Comparison of ENCODE assay signal across 7 mouse cellular contexts in the genomic region with DNA sequence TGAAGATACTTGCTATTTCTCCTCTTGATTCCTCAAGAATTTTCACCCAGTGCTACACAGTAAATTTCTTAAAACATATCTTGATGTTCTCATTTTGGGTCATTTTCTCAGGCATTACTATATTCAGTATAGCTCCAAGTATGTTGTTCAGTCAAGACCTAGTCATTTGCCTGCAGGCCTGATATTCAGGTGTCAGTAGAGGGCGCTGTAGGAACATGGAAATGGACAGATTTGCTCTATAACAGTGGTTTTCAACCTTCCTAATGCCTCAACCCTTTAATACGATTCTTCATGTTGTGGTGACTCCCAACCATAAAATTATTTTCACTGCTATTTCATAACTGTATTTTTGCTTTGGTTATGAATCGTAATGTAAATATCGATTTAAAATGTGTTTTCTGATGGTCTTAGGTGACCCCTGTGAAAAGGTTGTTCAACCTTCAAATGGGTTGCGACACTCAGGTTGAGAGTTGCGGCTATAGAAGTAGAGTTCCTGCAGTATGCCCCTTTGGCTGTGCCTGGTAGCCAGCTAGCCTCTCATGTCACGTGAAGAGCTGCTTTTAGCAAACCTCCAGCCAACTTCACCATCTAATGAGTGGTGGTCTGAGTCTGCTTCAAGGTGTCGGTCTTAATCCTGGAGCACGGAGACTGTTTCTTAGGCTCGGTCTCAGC. TPM values are rescaled to one million over a fixed set of nuclear protein-coding genes. Genes with fewer than 3 reads are reported as not detected.
A peak's percentile ranks its signal among the peaks of the same experiment; 100 is the strongest.
DNase-seq lines count a peak whose midpoint lies in the region; TF ChIP-seq lines count a peak whose summit lies in the region.

No protein-coding gene starts in this region.

- TF ChIP-seq POLR2A in CH12.LX (IDR thresholded peaks at IDR 0.05; ENCODE audit: low read depth, low read length): no peak

- peak; percentile 84 for TF ChIP-seq RAD21 in CH12.LX (IDR thresholded peaks at IDR 0.05; ENCODE audit: low read depth, low read length)

- H3K27me3 ChIP-seq in CH12.LX (replicated peaks): no peaks in the 10 kb centered on the region

- no peaks in the 10 kb centered on the region for H3K79me2 ChIP-seq in CH12.LX (replicated peaks; ENCODE audit: control insufficient read depth, extremely low read depth, insufficient read depth, poor library complexity, severe bottlenecking)

- peaks cover 0 to 4% of the 10 kb centered on the region in 2 experiments; a peak in 1 of 4 replicates for H3K4me1 ChIP-seq in CH12.LX (ENCODE audit: control insufficient read depth in 1 of 2, insufficient read depth in 2 of 2)

- in situ Hi-C loops in CH12.LX (cut with MboI; ENCODE audit: low pct_ligation_motif_present, low pct_unique_long_range_greater_than_20kb, low sequenced_read_pairs): no loop called here

- dilution Hi-C loops in CH12.LX (cut with MboI; ENCODE audit: extremely low pct_ligation_motif_present, extremely low pct_unique_long_range_greater_than_20kb, low sequenced_read_pairs): no loop called here

- peaks cover 0 to 3% of the 10 kb centered on the region in 2 experiments for H3K36me3 ChIP-seq in CH12.LX (replicated peaks in 1 of 2; ENCODE audit: control insufficient read depth in 1 of 2, insufficient read depth in 1 of 2, low read length in 1 of 2)

- TF ChIP-seq EP300 in CH12.LX (IDR thresholded peaks at IDR 0.05; ENCODE audit: low read length): no peak

- no peak overlapping the region for H3K9ac ChIP-seq in CH12.LX (ENCODE audit: insufficient read depth, low read depth)

- H3K27ac ChIP-seq in CH12.LX (ENCODE audit: insufficient read depth, low read depth): no peak overlapping the region
- no peak overlapping the region for H3K27ac ChIP-seq in layer of hippocampus, adult 2 months

- peak; percentile 74 for DNase-seq in A20 (ENCODE audit: low read depth, low spot score)
- DNase-seq in CH12.LX (ENCODE audit: extremely low read depth): peak; percentile 71
- DNase-seq in c-Kit-positive CD71-positive TER-119-negative erythroid progenitor cells, embryonic 14.5 days (ENCODE audit: low read depth): peak; percentile 63
- peak; percentile 33 to 95 for DNase-seq in frontal cortex, adult 2 months (ENCODE audit: extremely low spot score in 1 of 2, low spot score in 1 of 2)
- DNase-seq in layer of hippocampus, adult 2 months (ENCODE audit: low spot score in 2 of 2): peak; percentile 68 to 87
- DNase-seq in lung, postnatal 10 days: peak; percentile 77
- DNase-seq in right cerebral cortex, postnatal 36 days (ENCODE audit: low spot score in 2 of 2): peak; percentile 57 to 60

- TF ChIP-seq CTCF in CH12.LX (conservative IDR thresholded peaks at IDR 0.05 in 1 of 2, IDR thresholded peaks at IDR 0.05 in 1 of 2; ENCODE audit: low read depth in 2 of 2, low read length in 2 of 2): peak; percentile 64 to 87
- peak; percentile 96 for TF ChIP-seq CTCF in layer of hippocampus, adult 2 months (conservative IDR thresholded peaks at IDR 0.05)

- H3K4me2 ChIP-seq in CH12.LX (ENCODE audit: insufficient read depth, low read depth, poor library complexity, severe bottlenecking): no peak overlapping the region

- H3K9me3 ChIP-seq in CH12.LX (replicated peaks; ENCODE audit: low read length): no peaks in the 10 kb centered on the region

- no peak overlapping the region for H3K4me3 ChIP-seq in CH12.LX (replicated peaks in 1 of 3; ENCODE audit: low read depth in 2 of 3, low read length in 2 of 3, poor library complexity in 1 of 3)
- no peak overlapping the region for H3K4me3 ChIP-seq in layer of hippocampus, adult 2 months

TF ChIP-seq in CH12.LX, 34 proteins besides CTCF, POLR2A, EP300 and RAD21:
- TF ChIP-seq MAX (IDR thresholded peaks at IDR 0.05; ENCODE audit: low read length) (no peak), CHD1 (IDR thresholded peaks at IDR 0.05; ENCODE audit: low read depth, low read length) (no peak), SMC3 (IDR thresholded peaks at IDR 0.05; ENCODE audit: low read depth, low read length) (peak; percentile 54)

RNA-seq across cellular contexts. Expression of a gene that starts 35.9 kb away (rescaled TPM):
- total RNA-seq in CH12.LX (2012; rRNA removed) (21.2 and 25.1 TPM in 2 replicates), CH12.LX (2014; rRNA removed) (19.8 and 21.3 TPM in 2 replicates)
- 31.3 and 31.5 TPM in 2 replicates for polyA plus RNA-seq in CH12.LX (2012; ENCODE audit: insufficient read length, low read depth)
- 34.7 and 39.7 TPM in 2 replicates for polyA plus RNA-seq in frontal cortex, adult 2 months (2012; rRNA removed)
- 10 to 100 TPM; 19.5 to 20.6 TPM for total RNA-seq in layer of hippocampus, adult 2 months (2021)

RNA-seq across cellular contexts. Expression of a gene that starts 36.2 kb away (rescaled TPM):
- total RNA-seq in CH12.LX (2012; rRNA removed) (6.6 and 7.1 TPM in 2 replicates), CH12.LX (2014; rRNA removed) (23.2 and 24.2 TPM in 2 replicates)
- 16.8 and 20.8 TPM in 2 replicates for polyA plus RNA-seq in CH12.LX (2012; ENCODE audit: insufficient read length, low read depth)
- polyA plus RNA-seq in frontal cortex, adult 2 months (2012; rRNA removed): 66.1 and 72.3 TPM in 2 replicates
- 10 to 100 TPM; 49.0 to 54.7 TPM for total RNA-seq in layer of hippocampus, adult 2 months (2021)

RNA-seq across cellular contexts. Expression of a gene that starts 51.8 kb away (rescaled TPM):
- total RNA-seq in CH12.LX (2012; rRNA removed): 0.13 TPM in 1 of 2 replicates, not detected in the other
- total RNA-seq in CH12.LX (2014; rRNA removed): not detected in 2 replicates
- polyA plus RNA-seq in CH12.LX (2012; ENCODE audit: insufficient read length, low read depth): not detected in 2 replicates
- 6.8 and 11.4 TPM in 2 replicates for polyA plus RNA-seq in frontal cortex, adult 2 months (2012; rRNA removed)
- total RNA-seq in layer of hippocampus, adult 2 months (2021): 1 to 10 TPM; 6.4 to 8.3 TPM

Comparison
In these comparisons a context has a peak if more than half of its experiments do, and no peak if none do; other contexts are left out.
1. RNA of a gene that starts 51.8 kb away (total RNA-seq): 6.4 to 8.3 TPM in layer of hippocampus, adult 2 months; 0.13 TPM in CH12.LX; every median in the first group is over 4 times any median in the second.
2. Peak in every context shown above with its lines, with median percentiles within 50 percentile points of each other: DNase-seq.